Comparison of ENCODE assay signal across 17 mouse cellular contexts in the genomic region with DNA sequence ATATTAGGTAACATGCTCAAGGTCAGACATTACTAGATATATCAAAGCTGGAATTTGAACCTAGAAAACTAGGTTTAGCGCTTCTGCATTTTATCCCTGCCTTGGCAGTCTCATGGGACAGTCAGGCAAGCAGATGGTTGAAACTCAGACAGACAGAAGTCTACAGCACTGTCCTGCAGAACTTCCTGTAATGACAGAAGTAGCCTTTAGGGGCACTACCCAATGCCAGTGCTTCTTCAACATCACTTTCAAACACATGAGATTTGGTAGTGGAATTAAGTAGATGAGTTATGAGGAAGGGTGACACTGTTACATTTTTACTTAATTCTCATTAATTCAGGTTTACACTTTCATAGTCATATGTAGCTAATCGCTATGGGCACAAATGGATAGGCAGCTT.
DNase-seq lines count a peak whose midpoint lies in the region; ATAC-seq and TF ChIP-seq lines count a peak whose summit lies in the region.
"Had no signal": no experiment of that assay in that cellular context is flagged by ENCODE, and none has a peak within 500 bp of the region (broad histone marks: within the 10 kb centered on the region; RNA-seq: fewer than 3 reads in every experiment).

No protein-coding gene starts in this region.

- H3K4me3 ChIP-seq in heart, postnatal 0 days (ENCODE audit: low read depth, low read length): no peak overlapping the region
- H3K4me3 ChIP-seq in lung, embryonic 14.5 days (ENCODE audit: low read depth, low read length): no peak overlapping the region
- H3K4me3 ChIP-seq: embryonic facial prominence, embryonic 15.5 days; forebrain, embryonic 12.5 days; liver, embryonic 13.5 days; neural tube, embryonic 15.5 days; stomach, embryonic 15.5 days had no signal

- in situ Hi-C loops in Patski (cut with MboI; ENCODE audit: low pct_unique_long_range_greater_than_20kb): no loop called here

- H3K36me3 ChIP-seq in heart, postnatal 0 days (replicated peaks; ENCODE audit: control insufficient read depth, insufficient read depth, low read length): no peaks in the 10 kb centered on the region
- H3K36me3 ChIP-seq in lung, embryonic 14.5 days (ENCODE audit: insufficient read depth): no peaks in the 10 kb centered on the region
- H3K36me3 ChIP-seq: embryonic facial prominence, embryonic 15.5 days; forebrain, embryonic 12.5 days; liver, embryonic 13.5 days; neural tube, embryonic 15.5 days; stomach, embryonic 15.5 days had no signal

- 86% methylated on average over 2 of the region's 2 CpGs for WGBS in heart, postnatal 0 days
- 69% methylated on average over 2 of the region's 2 CpGs for WGBS in lung, embryonic 14.5 days

- no peak for TF ChIP-seq EP300 in heart, postnatal 0 days (IDR thresholded peaks at IDR 0.05; ENCODE audit: low read depth)

- no peaks in the 10 kb centered on the region for H3K9me3 ChIP-seq in heart, postnatal 0 days (replicated peaks; ENCODE audit: control insufficient read depth, low read length)
- no peaks in the 10 kb centered on the region for H3K9me3 ChIP-seq in lung, embryonic 14.5 days (ENCODE audit: low read depth, low read length)
- H3K9me3 ChIP-seq: embryonic facial prominence, embryonic 15.5 days; forebrain, embryonic 12.5 days; liver, embryonic 13.5 days; neural tube, embryonic 15.5 days; stomach, embryonic 15.5 days had no signal

- no peaks in the 10 kb centered on the region for H3K27me3 ChIP-seq in heart, postnatal 0 days (ENCODE audit: control insufficient read depth, insufficient read depth, low read length)
- no peaks in the 10 kb centered on the region for H3K27me3 ChIP-seq in lung, embryonic 14.5 days (ENCODE audit: insufficient read depth, low read length)
- H3K27me3 ChIP-seq in Patski: no peaks in the 10 kb centered on the region
- H3K27me3 ChIP-seq: embryonic facial prominence, embryonic 15.5 days; forebrain, embryonic 12.5 days; liver, embryonic 13.5 days; neural tube, embryonic 15.5 days; stomach, embryonic 15.5 days had no signal

- H3K4me1 ChIP-seq in heart, postnatal 0 days (ENCODE audit: control insufficient read depth, insufficient read depth): no peaks in the 10 kb centered on the region
- 0 out of 2 replicates have a peak, but pooled peaks cover 3% of the 10 kb centered on the region for H3K4me1 ChIP-seq in lung, embryonic 14.5 days (ENCODE audit: insufficient read depth)
- H3K4me1 ChIP-seq: forebrain, embryonic 12.5 days; liver, embryonic 13.5 days; neural tube, embryonic 15.5 days; stomach, embryonic 15.5 days had no signal

- no peak for DNase-seq in heart, postnatal 0 days (ENCODE audit: low spot score)
- no peak for DNase-seq in heart, adult 9 months (ENCODE audit: low spot score in 2 of 2)
- no peak for DNase-seq in lung, embryonic 14.5 days
- no peak for DNase-seq in lung, postnatal 4 days
- no peak for DNase-seq in Patski (ENCODE audit: low read depth, low spot score)
- DNase-seq in layer of hippocampus, postnatal 14 days (ENCODE audit: low spot score in 2 of 2): no peak
- no peak for DNase-seq in embryo, embryonic 11 days
- DNase-seq: cerebellum, adult 11 months; heart, postnatal 36 days; liver, embryonic 13.5 days; right cerebral cortex, adult 18-20 months; spleen, adult 18-20 months had no signal

- TF ChIP-seq CTCF in heart, postnatal 0 days (IDR thresholded peaks at IDR 0.05; ENCODE audit: low read depth): peak; percentile 25
- peak; percentile 58 for TF ChIP-seq CTCF in lung, embryonic 14.5 days (IDR thresholded peaks at IDR 0.05; ENCODE audit: low read depth)
- TF ChIP-seq CTCF in Patski (IDR thresholded peaks at IDR 0.05): peak; percentile 42

- ATAC-seq in heart, postnatal 0 days (ENCODE audit: insufficient read depth, low read depth): no peak
- no peak for ATAC-seq in lung, embryonic 14.5 days (ENCODE audit: insufficient read depth)
- ATAC-seq in Patski: no peak
- ATAC-seq in megakaryocyte-erythroid progenitor cell, adult 5-6 weeks (replicated peaks; ENCODE audit: low FRiP score, low TSS enrichment, poor library complexity, severe bottlenecking): peak; percentile 78

- POLR2A ChIA-PET in Patski (lab: Charles Lee): no interaction called here

- no peak overlapping the region for H3K9ac ChIP-seq in heart, postnatal 0 days (replicated peaks; ENCODE audit: low read depth, low read length)
- H3K9ac ChIP-seq in lung, embryonic 14.5 days: no peak overlapping the region
- H3K9ac ChIP-seq: embryonic facial prominence, embryonic 15.5 days; forebrain, embryonic 12.5 days; liver, embryonic 13.5 days; neural tube, embryonic 15.5 days; stomach, embryonic 15.5 days had no signal

- no peak overlapping the region for H3K4me2 ChIP-seq in heart, postnatal 0 days (ENCODE audit: low read depth, low read length)
- H3K4me2 ChIP-seq in lung, embryonic 14.5 days: no peak overlapping the region
- H3K4me2 ChIP-seq: embryonic facial prominence, embryonic 15.5 days; forebrain, embryonic 12.5 days; liver, embryonic 13.5 days; neural tube, embryonic 15.5 days; stomach, embryonic 15.5 days had no signal

- no peak overlapping the region for H3K27ac ChIP-seq in heart, postnatal 0 days (ENCODE audit: low read depth)
- H3K27ac ChIP-seq in lung, embryonic 14.5 days (ENCODE audit: low read depth): no peak overlapping the region
- H3K27ac ChIP-seq: embryonic facial prominence, embryonic 15.5 days; forebrain, embryonic 12.5 days; liver, embryonic 13.5 days; neural tube, embryonic 15.5 days; stomach, embryonic 15.5 days had no signal

- CTCF ChIA-PET in Patski (lab: Charles Lee): interaction anchor here (1.3 to 3.0 kb wide), 3 partner anchors 9 to 19 kb away, joined by 5 to 11 read pairs (median 8); no protein-coding TSS in a partner anchor
